Mouse (Mus musculus): ENCODE measurements at regions not wholly inside any gene's neighbourhood (a gene's known extent, or its start where the extent isn't known, plus 50 kb on each side); places are given as distances from the start of the nearest gene placed in this dataset.
"Not testable (repeated sequence)": the region's sequence is repeated elsewhere in the genome, so short reads cannot be mapped to it uniquely, and the experiment has no call there.

DNA sequence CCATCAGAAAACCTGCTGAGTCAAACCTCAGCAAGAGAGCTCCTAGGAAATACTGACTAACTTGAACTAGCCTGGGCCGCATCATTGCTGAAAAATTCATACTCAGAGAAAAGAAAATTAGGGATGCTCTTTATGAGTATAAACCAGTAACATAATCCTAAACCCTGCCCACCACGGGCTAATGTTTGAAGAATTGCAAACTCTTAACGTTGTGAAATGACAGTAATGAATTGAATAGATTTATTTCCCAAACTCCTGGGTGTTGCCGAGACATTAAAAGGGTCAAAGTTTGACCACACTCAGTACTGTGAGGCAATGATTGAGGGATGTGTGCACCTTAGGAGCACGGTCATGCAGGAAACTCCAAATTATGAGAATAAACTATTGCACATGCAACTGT is 125.3 kb downstream of the Gipc2 start:
- DNase-seq (ENCODE audit: low spot score in 2 of 2) = no peak

DNA sequence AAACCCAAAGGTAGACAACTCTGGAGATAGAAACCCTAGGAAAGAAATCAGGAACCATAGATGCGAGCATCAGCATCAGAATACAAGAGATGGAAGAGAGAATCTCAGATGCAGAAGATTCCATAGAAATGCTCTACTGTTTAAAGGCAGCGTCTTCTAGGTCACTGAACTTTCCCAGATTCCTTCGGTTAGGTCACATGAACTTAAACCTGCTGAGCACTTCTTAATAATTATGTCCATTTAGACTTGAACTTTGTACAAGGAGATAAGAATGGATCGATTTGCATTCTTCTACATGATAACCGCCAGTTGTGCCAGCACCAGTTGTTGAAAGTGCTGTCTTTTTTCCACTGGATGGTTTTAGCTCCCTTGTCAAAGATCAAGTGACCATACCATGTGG is 129.2 kb downstream of the Gipc2 start:
- DNase-seq (ENCODE audit: low spot score in 2 of 2) = not testable (repeated sequence)

DNA sequence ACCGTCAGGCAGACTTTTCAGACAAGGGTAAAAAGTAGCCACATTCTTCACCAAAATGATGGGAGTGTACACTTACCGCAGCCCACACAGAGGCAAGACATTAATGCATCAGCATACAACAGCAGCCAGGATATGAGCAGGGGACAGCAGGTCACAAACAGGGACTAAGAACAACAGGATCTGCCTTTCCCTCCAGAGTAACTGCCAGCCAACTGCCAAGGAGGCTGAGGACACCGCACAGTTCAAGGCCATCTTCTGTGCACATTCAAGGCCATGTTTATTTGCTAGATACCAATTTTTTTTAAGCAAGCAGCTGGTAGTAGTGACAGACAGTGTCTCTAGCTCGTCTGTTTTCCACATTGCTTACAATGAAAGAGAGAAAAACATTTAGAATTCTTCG is 130.6 kb downstream of the Gipc2 start:
- no peak for DNase-seq (ENCODE audit: low spot score in 2 of 2)

DNA sequence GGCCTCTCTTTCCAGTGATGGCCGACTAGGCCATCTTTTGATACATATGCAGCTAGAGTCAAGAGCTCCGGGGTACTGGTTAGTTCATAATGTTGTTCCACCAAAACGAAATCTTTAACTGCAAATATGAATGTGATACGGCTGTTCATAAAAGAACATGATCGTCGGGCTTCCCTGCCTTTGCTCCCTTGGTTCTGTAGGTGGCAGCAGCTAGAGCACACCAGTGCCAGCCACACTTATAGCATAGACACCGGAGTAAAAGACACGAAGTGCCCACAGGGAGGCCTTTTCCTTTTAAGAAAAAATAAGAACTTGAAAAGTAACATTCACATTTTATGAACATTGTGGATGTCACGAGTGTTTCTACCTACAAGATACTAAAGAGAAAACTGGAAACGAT is 131.3 kb downstream of the Gipc2 start:
- no peak for DNase-seq (ENCODE audit: low spot score in 2 of 2)

DNA sequence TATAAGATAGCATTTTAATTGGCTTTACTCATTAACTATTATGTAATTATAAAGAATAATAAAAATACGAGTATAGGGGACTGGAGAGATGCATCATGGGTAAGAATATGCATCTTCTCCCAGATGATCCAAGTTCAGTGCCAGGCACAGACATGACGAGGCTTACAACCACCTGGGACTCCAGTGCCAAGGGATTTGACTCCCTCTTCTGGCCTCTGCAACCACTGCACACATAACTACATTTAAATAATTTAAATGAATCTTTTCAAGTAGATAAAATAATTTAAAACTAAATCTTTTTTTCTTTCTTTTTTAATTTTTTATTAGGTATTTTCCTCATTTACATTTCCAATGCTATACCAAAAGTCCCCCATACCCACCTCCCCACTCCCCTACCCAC is 131.8 kb downstream of the Gipc2 start:
- DNase-seq (ENCODE audit: low spot score in 2 of 2) = no peak

DNA sequence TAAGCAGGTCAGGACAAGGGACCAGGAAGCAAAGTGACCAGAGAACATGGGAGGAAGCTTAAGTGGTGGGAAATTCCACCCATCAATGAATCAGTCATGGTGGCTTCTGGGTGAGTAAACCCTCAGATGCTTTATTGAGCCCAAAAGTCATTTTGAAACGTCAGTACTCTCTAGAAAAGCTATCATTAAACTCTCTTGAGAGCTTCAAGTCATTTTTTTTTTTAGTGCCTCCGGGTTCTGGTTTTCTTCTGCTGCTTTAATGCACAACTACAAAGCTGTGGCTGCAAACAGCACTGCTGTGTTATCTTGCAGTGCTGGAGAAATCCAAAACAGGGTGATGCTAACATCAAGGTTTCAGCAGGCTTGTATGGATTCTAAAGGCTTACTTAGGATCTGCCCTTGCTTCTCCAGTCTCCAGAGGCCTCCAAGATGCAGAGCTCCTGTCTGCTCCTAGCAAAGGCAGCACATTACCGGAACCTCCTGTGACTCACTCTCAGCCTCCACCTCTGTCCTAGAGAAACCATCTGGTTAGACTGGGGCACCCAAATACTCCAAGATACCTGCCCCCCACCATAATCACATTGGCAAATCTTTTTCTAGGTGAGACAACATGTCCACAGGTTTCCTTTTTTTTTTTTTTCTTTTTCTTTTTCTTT is 133.2 kb downstream of the Gipc2 start:
- DNase-seq (ENCODE audit: low spot score in 2 of 2) = no peak

DNA sequence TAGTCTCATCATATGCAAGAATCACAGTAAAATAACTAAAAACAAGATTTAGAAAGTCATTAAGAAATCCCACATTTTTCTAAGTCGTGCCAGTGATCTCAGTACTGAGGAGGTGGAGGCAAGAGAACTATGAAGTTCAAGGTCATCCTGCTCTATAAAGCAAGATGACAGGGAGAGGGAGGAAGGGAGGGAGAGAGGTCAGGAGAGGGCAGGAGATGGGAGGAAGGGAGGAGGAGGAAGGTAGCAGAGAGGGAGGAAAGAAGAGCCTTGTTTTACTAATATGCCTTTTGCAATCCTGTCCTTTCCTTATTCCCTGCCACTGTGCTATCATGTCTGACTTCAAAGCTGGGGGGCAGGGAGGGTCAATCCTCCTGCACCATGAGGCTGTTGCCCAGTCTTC is 137.3 kb downstream of the Gipc2 start:
- no peak for DNase-seq (ENCODE audit: low spot score in 2 of 2)

DNA sequence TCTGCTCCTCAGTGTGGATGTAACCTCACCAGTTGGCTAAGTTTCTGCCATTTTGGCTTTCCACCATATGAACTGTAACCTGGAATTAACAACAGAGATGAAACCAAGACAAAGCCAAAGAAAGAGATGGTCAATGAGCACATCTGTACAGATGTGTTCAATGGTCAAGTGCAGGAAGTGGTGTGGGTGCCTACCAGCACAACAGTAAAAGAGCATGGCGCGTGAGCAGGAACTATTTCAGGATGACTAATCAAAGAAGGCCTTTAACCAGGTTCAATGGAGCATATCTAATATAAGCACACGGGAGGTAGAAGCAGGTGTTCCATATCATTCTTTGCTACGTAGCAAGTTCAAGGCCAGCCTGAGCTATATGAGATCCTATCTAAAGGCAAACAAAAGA is 140.0 kb downstream of the Gipc2 start:
- DNase-seq (ENCODE audit: low spot score in 2 of 2) = no peak

DNA sequence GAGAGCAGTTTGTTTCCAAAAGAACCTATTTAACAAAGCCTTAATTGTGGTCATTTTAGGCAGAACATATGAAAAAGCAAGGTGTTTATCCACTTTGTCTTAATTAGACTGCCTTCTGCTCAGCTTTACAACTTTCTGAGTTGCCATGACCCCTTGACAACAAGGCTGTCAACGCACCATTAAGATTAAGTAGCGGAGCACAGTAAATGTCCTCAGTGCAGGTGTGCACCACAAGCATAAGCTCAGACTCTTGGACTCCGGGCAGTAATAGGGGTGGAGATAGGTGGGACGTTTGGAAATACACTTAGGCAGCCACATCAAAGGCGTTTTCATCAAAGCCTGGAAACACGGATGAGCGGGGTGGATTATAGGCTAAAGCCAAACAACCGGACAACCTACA is 140.9 kb downstream of the Gipc2 start:
- no peak for DNase-seq (ENCODE audit: low spot score in 2 of 2)

DNA sequence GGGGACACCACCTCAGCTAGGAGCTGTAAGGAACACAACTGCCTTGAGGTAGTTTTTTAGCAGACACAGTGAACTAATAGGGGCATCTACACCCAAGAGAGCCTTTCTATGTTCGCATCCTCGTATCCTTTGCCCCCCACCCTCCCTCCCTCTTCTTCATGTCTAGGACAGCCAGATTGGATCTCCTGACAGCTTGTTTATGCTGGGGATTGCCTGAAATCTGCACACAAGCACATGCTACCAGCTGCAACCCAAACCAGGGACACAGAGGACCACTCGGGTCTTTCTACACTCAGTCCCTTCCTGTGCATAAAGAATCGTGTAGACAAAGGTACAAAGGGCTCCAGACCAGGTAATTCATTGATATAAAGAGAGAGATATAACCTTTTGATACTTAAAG is 159.3 kb downstream of the Gipc2 start:
- no peak for DNase-seq (ENCODE audit: low spot score in 2 of 2)

DNA sequence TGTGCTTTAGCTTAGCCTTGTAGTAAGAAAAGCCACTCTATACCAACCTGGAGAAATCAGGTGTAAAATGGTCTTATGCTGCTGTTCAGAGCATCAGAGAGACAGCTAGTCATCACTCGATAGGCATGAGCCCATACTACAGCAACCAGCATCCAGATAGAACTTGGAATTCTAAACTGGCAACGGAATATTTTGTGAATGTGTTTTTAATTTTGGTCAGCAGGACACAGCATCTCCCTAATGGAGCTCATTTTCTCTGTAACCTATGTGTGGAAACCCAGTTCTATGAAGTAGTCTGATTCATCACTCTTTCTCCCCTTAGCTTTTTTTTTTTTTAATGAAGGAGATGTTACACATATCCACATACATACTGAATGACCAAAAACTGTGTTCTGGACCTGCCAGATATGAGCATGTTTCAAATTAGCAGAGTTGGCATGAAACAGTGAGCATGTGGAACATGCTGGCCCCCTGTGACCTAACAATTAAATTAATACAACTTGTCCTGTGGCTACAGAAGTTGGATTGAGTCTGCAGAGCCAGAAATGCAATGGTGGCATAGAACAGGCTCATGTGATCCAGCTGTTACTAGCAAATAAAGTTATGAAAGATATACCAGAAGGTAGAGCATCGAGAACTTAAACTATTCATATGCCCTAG is 160.5 kb downstream of the Gipc2 start:
- DNase-seq (ENCODE audit: low spot score in 2 of 2) = no peak

DNA sequence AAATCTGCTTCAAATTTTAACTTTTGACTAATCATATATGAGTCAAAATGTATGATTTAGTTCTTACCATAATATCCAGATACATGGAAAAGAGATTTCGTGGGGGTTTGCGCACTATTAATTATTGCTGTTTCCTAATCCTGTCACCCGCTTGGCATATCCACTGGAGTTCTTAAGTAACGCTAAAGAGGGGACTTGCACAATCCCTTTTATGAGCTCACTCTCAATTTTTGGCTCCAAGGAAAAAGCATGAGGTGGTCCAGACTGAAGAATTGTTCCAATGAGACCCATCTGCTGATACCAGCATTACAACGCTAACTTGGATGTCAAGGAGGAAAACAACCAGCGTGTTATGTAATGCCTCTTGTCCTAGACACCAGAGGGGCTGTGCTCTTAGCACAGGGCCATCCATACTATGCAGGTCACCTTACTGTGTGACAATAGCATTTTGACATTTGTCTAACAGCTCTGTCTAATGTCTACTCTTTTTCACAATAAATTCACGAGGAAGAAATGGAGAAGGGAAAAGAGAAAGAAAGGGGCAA is 161.5 kb downstream of the Gipc2 start:
- DNase-seq (ENCODE audit: low spot score in 2 of 2) = no peak

DNA sequence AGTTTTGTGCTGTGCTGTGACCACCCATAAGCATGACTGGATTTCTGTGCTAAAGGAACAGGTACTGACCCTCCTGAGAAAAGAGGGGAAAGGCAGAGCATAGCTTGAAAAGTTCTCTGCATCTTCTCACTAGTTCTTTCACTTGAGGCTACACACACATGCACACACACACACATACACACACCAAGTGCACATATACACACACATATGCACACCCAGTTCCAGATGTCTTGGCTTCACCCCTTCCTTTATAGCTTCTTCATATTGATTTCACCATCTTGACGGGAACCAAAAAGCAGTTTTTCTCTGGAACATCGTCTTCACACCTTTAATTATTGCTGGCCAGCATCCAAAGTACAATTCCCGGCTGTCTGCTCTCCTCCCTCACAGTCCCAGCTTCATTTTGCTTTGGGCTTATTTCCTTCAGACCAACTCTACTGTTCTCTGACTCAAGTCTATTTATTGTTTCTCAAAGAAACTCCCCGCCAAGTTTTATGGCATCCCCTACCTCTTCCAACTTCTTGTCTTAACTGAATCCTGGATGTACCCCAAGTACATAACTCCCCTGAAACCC is 160.2 kb upstream of the Ptgfr start:
- peak in 1 of 2 experiments; percentile 13 for DNase-seq (ENCODE audit: low spot score in 2 of 2)

DNA sequence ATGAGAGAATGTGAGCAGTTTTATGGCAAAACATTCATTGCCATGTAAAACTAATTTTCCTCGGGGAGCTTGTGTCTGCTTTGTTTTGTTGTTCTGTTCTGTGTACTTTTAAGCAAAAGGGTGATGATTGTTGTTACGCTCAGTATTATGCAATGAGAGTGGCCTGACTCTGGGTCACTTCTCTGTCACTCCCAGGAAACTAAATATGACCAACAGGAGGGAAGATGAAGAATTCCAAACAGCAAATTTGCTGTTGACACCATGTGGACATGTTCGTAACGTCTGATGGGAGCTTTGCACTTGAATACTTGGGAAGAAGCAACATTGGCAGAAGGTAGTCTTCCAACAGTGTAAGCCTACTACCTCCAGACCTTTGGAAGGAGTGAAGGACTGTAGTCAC is 159.7 kb upstream of the Ptgfr start:
- DNase-seq (ENCODE audit: low spot score in 2 of 2) = no peak

DNA sequence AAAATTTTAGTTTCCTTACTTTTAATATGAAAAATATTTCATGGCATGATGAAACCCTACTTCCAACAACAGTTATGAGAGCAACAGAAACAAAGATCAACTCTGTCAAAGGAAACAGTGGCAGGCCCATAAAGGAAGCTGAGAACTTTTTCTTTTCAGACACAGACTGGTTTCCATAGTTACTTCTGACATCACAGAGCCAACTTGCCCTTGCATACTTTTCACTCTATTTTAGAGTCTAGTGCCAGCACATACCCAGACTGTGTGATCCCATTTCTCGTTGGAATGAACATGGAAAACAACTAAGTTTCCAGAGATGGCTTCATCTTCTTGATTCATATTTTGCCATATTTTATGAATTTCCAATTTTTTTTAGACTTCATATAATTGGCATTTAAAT is 150.8 kb upstream of the Ptgfr start:
- no peak for DNase-seq (ENCODE audit: low spot score in 2 of 2)

DNA sequence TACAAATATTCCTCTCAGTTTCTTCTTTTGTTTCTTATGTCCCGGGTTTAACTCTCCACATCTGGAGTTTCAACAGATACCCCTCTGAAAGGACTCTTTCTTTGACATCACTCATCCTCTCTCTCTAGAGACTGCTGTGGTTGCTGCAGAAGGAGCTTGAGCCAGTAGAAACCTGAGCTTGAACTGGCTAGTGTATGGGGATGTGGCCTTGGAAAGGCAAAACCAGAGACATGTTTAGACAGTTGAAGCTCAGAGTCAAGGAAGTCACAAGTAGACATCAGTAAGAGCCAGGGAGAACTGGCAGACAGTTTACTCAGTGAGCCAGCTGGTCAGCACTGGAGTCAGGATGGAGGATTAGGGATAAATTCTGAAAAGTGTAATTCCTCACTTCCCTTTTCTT is 140.7 kb upstream of the Ptgfr start:
- DNase-seq (ENCODE audit: low spot score in 2 of 2) = no peak

DNA sequence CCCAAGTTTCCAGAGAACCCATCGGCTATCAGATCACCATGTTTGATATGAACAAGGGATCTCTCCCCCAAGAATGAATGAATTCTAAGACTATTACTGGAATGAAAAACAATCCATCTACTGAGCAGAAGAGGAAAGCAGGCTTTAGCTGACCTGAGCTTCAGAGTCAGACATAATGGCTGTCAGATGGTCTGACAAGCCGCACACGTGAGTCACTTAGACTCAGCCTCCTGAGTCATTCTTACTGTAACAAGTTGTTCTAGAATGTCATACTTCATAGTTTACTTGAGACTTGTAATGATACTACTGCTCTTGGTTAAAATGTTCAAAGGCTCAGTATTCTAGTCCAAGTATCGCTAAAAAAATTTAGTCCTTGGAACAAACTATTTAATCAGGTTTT is 140.2 kb upstream of the Ptgfr start:
- DNase-seq (ENCODE audit: low spot score in 2 of 2) = no peak

DNA sequence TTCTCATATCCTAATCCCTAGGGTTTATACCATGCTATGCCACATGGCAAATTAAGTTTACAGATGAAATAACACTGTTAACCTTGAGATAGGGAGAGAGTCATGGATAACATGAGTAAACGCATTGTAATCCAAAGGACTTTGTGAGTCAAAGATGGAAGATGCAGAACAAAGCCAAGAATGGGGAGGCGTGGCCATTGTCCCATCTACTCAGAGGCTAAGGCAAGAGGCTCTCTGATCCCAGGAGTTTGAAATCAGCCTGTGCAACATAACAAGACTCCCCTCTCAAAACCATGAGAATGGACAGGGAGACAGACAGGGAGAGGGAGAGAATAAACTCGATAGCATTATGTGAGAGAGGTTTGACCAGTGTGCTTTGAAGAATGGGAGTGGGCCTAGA is 112.4 kb upstream of the Ptgfr start:
- no peak for DNase-seq (ENCODE audit: low spot score in 2 of 2)

DNA sequence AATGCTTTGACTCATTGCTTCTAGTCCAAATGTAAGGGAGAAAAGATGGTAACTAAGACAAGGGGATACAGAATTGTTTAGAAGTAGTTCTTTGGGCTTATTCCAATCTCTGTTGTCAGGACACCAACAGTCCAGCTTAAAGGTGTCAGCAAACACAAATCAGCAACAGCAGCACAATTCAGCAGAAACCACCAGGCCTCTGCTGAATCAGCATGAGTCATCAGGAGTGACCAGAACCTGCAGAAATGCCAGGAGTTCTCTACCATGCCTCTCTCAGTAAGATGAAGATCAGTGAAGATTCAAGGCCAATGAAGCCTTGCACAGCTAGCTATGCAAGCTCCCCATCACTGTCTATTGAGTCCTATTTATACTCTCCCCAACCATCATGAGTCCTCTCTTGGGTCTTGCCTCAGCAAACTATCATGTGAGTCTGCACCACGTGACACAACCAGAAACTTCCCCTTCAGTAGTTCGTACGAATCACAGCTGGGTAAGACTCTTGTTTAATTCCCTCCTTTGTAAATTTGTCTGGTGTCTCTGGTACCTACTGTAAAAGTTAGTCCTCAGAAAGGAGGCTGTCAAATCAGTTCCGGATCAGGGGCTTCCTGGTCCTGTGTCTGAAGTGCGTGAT is 110.7 kb upstream of the Ptgfr start:
- DNase-seq (ENCODE audit: low spot score in 2 of 2) = no peak

DNA sequence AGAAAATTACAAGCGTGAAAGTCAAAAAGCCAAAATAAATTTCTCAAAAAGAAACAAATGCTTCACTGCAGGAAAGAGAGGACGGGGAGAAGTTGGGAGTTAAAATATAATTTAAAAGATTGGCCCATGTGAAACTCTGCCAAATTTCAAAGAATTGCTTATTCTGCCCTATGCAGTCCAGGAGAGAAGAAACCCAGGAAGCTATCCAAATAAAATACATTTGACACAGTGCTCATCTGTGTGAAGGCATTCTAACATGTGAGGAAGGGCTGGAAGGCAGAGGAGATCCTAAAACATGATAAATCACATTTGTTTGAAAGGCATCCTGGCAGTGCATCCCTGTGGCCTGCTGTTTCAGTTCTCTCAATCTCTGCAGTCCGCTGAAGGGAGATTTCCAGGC is 108.5 kb upstream of the Ptgfr start:
- no peak for DNase-seq (ENCODE audit: low spot score in 2 of 2)

DNA sequence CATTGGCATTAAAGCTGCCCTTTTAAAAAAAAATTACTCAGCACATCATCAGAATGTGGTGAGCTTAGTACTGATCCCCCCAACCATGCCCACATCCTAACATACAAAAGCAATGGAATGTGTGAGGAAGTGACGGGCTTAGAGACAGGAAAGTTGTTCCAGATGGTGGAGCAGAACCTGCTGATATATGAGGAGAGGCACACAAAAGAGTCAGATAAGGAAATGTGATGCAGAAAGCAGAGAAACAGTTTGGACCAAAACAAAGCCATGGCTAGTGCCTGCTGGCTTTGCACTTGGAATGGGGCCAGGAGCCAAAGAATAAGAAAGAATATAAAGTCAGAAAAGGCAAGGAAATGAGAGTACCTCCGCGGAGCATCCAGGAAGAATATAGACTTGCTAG is 106.1 kb upstream of the Ptgfr start:
- no peak for DNase-seq (ENCODE audit: low spot score in 2 of 2)

DNA sequence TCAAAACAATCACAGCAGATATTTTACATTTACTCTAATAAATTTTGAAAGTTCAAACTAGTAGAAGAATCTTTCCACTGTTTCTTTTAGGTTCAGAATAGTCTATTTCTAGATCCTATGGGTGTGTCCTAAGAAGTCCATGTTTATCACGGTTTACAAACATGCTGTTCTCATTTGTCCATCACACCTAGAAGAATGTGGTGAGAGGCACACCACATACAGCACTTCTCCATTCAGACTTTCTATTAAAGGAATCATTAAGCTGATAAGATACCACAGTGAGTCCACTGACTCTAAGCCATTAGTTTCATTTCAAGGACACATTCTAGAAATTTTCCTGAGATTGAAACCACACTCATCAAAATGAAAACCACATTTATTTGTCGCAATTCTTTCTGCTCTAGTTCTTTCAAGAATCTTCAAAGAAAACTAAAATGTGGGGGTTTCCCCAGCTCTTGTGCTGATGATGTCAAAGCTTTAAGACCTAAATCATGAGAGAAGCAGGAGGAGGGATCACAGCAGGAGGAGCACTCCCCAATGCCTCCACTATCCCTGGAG is 101.1 kb upstream of the Ptgfr start:
- no peak for DNase-seq (ENCODE audit: low spot score in 2 of 2)
